Mouse (Mus musculus) ovary, adult 18-20 months (tissue): ENCODE results near the gene Coq7.

Experiments
- DNase-seq: peaks from one replicate; pipeline ENCODE4 v3.0.0; 2022; ENCODE audit warnings: low spot score, mixed read lengths

Gene Coq7

GRCm38 (mm10) chr7:118494892-118495579, 38.1 kb downstream of the Coq7 start:
- no peak for DNase-seq

- no peak for DNase-seq
Observed at GRCm38 (mm10) chr7:118493892-118494291, 39.3 kb downstream of the Coq7 start.

DNA sequence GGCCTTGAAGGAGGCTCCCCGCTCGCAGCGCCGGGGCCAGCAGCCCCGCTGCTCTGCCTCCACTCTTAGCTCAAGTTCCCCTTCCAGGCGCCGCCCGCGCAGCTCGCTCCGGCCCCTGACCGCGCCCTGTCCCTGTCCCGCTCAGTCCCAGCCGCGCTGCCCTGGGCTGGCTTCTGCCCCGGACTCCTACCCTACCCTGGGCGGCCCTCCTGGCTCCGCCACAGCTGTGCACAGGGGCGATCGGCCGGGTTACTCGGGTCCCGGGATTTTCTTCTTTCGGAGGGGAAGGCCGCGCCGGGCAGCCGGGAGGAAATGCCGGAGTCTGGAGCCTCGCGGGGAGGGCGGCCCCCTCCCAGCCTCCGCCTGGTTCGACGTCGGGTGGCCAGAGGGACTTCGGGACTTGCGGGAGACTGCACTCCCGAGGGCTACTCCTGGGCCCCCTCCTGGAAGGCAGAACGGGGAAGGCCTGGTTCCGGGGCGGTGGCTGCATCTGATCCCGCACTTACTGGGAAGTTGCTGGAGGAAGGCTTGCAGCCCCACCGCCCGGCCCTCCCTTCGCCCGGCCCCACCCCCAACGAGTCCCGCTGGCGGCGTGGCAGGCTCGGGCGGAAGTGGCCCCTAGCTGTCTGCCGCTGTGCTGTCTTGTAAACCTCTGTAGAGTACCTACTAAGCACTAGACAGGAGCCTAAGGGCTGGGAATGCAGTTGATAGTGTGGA, 41.6 kb downstream of the Coq7 start, which contains the start of gene Itpripl2:
Itpripl2 (minus strand) TSS at position 545 of the 717 bp plus-strand sequence.
- peak; percentile 73 for DNase-seq

DNA sequence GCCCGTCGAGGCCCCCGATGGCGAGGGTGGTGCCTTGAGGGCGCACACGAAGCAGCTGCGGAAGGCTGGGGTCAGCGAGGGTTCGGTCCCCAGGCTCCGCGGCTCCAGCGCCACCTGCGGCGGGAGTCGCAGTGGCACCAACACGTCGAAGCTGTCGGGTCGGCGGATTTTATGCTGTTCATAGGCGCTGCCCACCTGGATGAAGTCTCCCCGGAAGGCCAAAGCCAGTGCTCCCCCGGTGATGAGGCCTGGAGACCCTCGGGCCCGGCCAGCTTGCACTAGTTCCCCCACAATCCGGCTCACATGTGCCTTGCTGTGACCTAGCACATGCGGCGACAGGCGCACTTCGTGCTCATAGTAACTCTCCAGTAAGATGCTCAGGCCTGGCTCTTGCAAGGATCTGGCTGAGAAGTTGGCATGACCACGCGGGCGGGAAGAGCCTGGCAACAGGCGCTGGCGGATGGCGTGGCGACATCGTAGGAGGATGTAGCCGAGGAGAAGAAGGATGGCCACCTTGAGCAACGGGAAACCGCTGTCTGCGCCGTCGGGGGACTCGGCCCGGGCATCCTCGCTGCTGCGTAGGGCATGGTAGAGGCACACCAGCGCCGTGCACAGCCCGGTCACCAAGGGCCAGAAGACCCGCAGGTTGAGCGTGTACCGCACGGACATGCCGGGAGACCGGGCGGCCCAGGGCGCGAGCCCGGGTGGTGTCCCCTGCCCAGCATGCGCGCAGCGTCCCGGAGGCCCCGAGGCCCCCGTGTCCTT, 42.3 kb downstream of the Coq7 start:
- DNase-seq, result no peak

DNA sequence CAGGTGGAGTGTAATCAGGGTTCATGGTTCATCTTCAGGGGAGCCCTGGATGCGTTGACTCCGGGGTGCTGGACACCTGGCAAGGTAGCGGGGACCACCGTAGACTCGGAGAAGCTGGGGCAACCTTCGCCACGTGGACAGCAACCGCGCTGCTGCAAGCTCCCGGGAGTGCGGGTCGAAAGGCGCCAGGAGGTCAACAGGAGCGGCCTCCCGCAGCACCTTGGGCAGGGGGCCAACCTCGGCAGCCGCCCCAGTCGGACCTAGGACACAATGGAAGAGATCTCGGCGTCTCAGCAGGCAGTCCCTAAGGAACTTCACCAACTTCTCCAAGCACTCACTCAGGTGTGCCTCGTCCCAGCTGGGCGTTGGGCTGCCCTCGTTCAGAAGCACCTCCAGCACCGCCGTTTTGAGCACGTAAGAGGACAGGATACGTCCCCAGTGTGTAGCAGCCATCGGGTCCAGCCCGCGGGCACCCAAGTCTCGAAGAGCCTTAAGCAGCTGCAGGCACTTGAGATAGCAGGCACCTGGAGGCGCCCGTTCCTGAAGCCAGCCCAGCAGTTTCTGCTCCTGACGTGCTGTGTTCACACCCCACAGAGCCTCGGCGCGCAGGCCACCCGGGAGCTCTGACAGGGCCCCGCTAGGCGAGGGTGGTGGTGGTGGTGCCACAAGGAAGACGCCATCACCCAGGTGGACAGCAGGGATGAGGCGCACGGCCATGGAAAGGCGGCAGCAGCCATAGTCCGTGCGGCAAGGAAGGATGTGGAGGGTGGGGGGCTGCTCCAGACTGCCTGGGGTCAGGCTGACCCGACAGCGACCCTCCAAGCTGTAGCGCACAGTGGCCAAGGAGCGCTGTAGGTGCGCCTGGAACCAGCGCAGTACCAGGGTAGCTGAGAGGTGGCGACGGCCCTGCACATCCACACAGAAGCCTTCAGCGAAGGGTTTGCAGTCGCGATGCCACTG, 43.2 kb downstream of the Coq7 start:
- DNase-seq, result no peak

- DNase-seq, result no peak
Observed at GRCm38 (mm10) chr7:118488060-118488664, 45.0 kb downstream of the Coq7 start.

GRCm38 (mm10) chr7:118486917-118487316, 46.2 kb downstream of the Coq7 start:
- no peak for DNase-seq

- no peak for DNase-seq
Observed at GRCm38 (mm10) chr7:118483996-118484395, 49.2 kb downstream of the Coq7 start.

DNA sequence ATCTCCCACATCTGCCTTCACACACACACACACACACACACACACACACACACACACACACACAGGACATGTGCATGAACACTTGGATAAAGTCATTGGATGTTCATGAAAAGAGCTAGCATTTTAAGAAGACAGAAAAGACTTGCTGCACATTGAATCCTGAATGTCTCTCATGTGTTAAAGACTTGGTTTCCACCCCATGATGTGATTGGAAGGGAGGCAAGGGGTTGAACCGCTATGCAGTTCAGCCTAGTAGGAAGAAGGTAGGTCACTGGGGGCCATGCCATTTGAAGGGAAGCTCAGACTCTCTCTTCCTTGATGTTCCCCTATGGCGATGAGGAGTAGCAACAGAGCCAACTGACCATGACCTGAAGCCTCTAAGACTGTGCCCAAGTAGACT, 51.2 kb downstream of the Coq7 start:
- DNase-seq, result no peak

- DNase-seq, result no peak
Observed at GRCm38 (mm10) chr7:118481047-118481810, 51.9 kb downstream of the Coq7 start.

DNA sequence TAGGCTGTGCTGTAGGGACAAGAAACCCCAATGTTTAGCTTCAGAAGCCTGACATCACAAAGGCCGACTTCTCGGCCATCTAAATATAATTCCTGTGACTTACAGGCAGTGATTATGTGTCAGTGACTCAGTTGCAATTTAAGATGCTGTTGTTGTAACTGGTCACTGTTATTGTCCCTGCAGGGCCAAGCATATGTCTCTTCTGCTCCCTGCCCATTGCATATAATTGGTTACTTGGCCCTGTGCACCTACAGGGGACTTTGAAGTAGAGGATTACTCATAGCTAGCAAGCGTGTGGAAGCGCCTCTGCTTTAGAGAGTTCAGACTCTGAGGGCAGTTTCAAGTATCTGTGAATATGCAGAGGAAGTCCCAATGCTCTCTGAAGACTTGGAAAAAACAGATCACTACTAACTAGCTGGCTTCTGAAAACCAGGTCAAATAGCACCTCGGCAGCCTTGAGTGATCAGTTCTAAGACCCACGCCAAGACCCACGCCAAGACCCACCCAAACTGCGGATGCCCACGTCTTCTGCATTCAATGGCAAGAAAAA, 52.9 kb downstream of the Coq7 start:
- DNase-seq, result no peak

GRCm38 (mm10) chr7:118478835-118479312, 54.3 kb downstream of the Coq7 start:
- peak; percentile 33 for DNase-seq

GRCm38 (mm10) chr7:118476428-118476827, 56.7 kb downstream of the Coq7 start:
- no peak for DNase-seq

DNA sequence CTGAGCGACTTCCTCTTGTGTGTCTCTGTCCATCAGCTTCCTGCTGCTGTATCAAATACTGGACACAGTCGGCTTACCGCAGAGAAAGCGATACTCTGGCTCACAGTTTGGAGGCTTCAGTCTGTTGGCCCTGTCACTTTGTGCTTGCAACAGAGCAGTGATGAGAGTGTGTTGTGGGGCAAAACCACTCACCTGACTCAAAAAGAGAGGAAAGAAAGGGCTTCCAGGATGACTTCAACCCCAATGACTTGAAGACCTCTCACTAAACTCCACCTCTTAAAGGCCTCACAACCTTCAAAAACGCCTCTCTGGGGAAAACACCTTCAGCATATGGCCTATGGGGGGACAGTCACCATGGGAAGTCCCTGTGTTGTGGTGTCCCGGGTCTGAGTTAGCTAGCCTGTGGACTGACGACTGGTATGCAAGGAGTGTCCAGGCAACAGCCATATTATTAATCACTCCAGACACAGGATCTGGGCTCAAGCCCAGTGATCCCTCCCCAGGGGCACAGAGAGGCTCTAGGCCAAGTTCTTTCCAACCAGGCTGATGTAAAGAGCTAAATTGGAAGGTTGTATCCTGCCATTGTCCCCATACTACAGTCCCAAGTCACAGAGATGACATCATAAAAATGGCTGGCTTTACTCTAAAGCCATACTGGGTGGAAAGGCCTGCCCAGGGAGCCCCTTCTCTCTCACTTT, 58.0 kb downstream of the Coq7 start:
- no peak for DNase-seq

GRCm38 (mm10) chr7:118472886-118473285, 60.3 kb downstream of the Coq7 start:
- DNase-seq, result no peak

DNA sequence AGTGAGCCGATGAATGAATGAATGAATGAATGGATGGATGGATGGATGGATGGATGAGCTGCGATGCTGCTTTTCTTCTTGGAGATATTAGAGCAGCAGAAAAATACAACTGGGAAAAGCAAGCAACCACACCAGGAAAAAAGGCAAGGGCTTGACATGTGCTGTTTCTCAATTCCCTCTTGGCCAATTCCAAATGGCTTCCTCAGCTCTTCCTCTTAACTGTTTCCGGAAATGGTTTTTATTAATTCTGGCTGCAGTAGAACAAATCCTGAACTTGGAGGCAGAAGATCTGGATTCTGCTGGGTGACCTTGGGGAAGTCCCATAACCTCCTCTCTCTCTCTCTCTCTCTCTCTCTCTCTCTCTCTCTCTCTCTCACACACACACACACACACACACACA, 65.1 kb downstream of the Coq7 start:
- no peak for DNase-seq

DNA sequence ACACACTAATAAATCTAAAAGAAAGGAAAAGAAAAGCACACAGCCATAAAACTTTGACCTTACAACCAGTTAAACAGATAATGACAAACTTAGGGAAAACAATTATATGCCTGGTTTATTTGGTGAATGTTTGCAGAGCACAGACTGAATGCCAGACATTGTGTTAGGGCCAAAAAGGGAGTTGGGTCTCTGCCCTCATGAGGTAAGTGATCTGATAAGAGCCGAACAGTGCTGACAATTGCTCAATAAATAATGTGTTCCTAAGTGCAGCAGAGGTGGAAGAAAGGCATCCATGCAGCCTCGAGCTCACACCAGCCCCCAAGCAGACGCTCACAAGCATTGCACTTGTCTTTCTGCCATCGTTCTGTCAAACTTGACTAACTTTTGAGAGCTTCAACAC, 68.7 kb downstream of the Coq7 start:
- no peak for DNase-seq

- no peak for DNase-seq
Observed at GRCm38 (mm10) chr7:118462818-118463762, 70.1 kb downstream of the Coq7 start.
